Mouse (Mus musculus) cerebellum, adult 2 months (tissue): ENCODE results near the gene Tmem160. TPM values are rescaled to one million over a fixed set of nuclear protein-coding genes. Genes with fewer than 3 reads are reported as not detected.
A peak's percentile ranks its signal among the peaks of the same experiment; 100 is the strongest.

Experiments
- DNase-seq, 2 experiments: peaks; one replicate each; pipeline ENCODE4 v3.0.0; 2021
- H3K27ac ChIP-seq: fragments of 200-500 bp; 2 replicates; pipeline ENCODE4 v1.5.1; 2012; ENCODE audit warnings: low read length, control low read depth, inconsistent platforms; ENCODE audit not compliant: insufficient read depth
- H3K27me3 ChIP-seq: fragments of 200-500 bp; 2 replicates; pipeline ENCODE4 v1.6.1; 2012; ENCODE audit warnings: inconsistent platforms, mild to moderate bottlenecking, low read length, moderate library complexity; ENCODE audit not compliant: control insufficient read depth, insufficient read depth
- H3K4me1 ChIP-seq: fragments of 200-500 bp; 2 replicates; pipeline ENCODE4 v1.6.1; 2011; ENCODE audit warnings: low read length; ENCODE audit not compliant: control insufficient read depth, insufficient read depth
- H3K4me3 ChIP-seq: fragments of 200-500 bp; replicated peaks from 2 replicates; pipeline ENCODE3; 2011; ENCODE audit warnings: mild to moderate bottlenecking, low read depth, low read length, control low read depth; ENCODE audit not compliant: insufficient read depth
- CTCF ChIP-seq: fragments of 200-500 bp; IDR thresholded peaks from 2 replicates; pipeline ENCODE4 v1.5.1; 2011; ENCODE audit warnings: low read depth, mild to moderate bottlenecking, control low read depth, low read length, moderate library complexity, borderline replicate concordance; ENCODE audit not compliant: insufficient read depth
- POLR2A ChIP-seq: fragments of 200-500 bp; IDR thresholded peaks from 2 replicates; pipeline ENCODE4 v1.6.1; 2011; ENCODE audit warnings: low read length, control low read depth, borderline replicate concordance; ENCODE audit not compliant: insufficient read depth
- WGBS: fragments of 180-500 bp; shearing (Covaris S2); methylation state at CpG from one replicate; pipeline ENCODE4 v1.1.7; 2018; 5-methylcytosine and 5-hydroxymethylcytosine counted together
- polyA plus RNA-seq: library from polyadenylated mRNA; depleted of rRNA; stranded (reverse); fragments of >200 nt; gene quantifications from 2 replicates; pipeline ENCODE4 v1.2.3, GENCODE M21; 2012; rRNA removed

The Tmem160 gene
- 89.6 and 98.6 TPM in 2 replicates for polyA plus RNA-seq

DNA sequence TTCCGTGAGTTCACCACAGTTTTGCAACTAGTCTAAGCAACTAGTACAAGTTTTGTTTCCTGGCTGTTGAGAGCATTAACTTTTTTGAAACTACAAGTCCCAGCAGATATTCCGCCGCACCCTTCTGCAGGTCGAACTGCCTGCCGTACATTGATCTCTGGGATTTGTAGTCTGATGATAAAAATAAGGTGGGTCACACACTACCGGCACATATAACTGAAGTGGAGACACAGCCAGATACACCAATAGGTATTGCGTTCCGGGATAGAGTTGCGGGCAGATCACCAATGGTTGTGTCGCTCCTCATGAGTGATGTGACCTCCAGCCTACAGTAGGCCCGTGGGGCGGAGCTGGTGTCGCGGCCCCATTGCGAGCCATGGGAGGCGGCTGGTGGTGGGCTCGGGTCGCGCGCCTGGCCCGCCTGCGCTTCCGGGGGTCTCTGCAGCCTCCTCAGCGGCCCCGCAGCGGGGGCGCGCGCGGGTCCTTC lies at the start of gene Tmem160:
Tmem160 (plus strand) TSS at position 193 of the 487 bp plus-strand sequence.
- Histone ChIP-seq H3K27ac (peak within 1 kb of the TSS; percentile 56), H3K4me3 (peak within 1 kb of the TSS; percentile 89)
- 1% methylated on average over 30 of the region's 30 CpGs for WGBS

DNA sequence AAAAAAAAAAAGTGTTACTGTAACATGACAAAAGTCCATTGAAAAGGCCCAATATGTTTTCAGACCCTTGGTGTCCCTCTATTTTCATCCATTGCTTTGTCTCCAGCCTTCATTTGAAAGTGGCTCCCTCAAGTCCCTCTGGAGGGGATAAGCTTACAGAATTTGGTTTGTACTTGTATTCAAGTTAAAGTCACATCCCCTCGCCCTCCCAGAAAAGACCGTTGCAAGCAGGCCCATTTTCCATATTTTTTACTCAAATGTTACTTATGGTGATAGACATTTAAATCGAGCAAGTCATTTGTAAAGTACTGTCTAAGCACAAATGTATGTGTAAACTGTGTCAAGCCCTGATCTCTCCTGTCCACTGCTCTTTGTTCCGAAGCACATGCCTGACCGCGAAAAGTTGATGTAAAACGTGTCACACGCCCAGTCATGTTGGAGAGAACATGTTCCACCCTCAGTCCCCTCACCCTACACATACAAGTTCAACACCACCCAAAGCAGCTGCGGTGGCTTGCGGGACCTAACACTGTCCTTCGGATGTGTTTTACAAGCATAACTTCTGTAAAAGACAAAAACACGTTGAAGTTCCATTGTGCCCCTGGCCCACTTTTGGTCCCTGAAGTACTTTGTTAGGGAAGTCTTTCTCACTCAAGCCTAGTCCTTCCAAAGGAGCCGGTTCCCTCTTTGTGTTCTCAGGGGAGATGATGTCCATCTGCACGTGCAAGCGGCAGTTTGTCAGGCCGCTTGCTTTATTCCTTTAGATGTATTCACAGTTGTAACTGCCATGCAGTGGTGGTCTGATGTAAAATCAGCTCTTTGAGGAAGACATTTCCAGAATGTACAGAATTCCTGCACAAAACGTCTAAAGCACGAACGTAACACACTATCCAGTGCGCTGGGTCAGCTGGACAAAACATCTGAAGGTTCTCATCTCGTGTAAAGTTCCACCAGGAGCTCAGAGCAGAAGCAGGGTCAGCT lies 49.3 kb upstream of the Tmem160 start:
- WGBS: 15% methylated on average over 21 of the region's 21 CpGs
- no peak for TF ChIP-seq CTCF
- no peak for TF ChIP-seq POLR2A
- Histone ChIP-seq H3K4me1 (peaks cover 31% of the 10 kb centered on the region), H3K27ac (peak overlapping the region; percentile 43; the same call in 1 of the 2 replicates), H3K27me3 (no peaks in the 10 kb centered on the region), H3K4me3 (peak overlapping the region; percentile 89)
- peak in 1 of 2 experiments; percentile 47 for DNase-seq

More for the DNA sequence above, at the start of gene Tmem160:
- DNase-seq: peak; percentile 87 to 95
- TF ChIP-seq CTCF (no peak), POLR2A (0 out of 2 replicates have a peak, but pooled peaks have one; percentile 35)
- H3K27me3 ChIP-seq: no peaks in the 10 kb centered on the region
- H3K4me1 ChIP-seq: peaks cover 3% of the 10 kb centered on the region; the same call in 1 of the 2 replicates

DNA sequence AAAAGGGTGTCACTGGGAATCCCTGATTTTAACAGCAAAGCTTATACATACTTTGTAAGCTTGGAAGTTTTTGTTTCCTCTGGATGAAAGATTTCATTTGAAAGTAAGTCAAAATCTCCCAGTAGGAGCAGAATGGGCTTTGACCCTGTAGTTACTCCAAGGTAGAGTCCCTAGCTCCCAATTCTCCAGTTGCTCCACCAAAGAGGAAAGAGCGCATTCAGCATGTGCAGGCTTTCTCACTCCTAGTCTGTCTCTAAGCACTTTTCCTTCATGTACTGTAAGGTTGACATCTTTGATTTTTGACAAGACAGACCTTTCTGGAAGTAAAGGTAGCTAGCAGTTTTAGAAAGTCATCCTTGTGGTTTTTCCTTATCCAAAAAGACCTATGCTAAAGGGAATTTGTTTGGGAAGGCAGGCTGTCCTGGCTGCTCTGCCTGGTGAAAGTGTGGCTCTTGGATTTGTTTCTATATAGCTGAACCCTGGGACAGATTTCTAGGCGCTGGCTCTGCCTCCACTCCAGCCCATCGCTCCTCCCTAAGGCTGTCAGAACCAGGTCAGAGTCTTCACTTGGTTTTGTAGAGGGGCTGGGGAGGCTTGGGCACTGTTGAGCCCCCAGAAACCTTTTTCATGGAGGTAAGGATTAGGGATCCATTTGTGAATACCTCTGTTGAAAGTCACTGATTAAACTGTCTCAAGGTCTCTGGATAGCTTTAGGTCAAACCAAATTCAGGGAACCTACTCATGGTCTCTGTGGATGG lies 48.1 kb upstream of the Tmem160 start:
- H3K27ac ChIP-seq: peak overlapping the region; percentile 64
- peaks cover 25% of the 10 kb centered on the region for H3K4me1 ChIP-seq
- WGBS: 35% methylated on average over 3 of the region's 3 CpGs
- H3K27me3 ChIP-seq: no peaks in the 10 kb centered on the region
- no peak overlapping the region for H3K4me3 ChIP-seq
- DNase-seq: peak; percentile 32 to 40
- TF ChIP-seq POLR2A (no peak), CTCF (no peak)

DNA sequence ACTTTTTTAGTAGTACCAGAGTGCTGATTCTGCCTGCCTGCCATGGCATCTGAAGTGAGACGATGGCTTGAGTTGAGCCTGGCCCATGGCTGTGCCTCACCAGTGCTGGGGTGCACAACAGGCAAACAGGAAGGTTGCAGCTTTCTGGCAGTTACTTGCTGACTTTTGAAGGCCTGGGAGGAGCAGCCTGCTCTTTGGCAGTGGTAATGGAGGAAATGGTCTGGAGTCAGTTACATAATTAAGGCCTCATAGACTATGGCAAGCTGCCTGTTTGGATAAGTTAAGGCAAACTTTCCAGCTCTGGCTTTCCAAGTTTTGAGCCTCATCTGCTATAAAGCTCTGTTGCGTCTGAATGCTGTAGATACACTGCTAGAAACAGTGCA lies 47.5 kb upstream of the Tmem160 start:
- TF ChIP-seq CTCF (no peak), POLR2A (peak; percentile 20; the same call in 1 of the 2 replicates)
- DNase-seq: peak; percentile 46 to 60
- Histone ChIP-seq H3K27ac (peak overlapping the region; percentile 64), H3K27me3 (no peaks in the 10 kb centered on the region), H3K4me3 (no peak overlapping the region), H3K4me1 (peaks cover 25% of the 10 kb centered on the region)
- 21% methylated on average over 2 of the region's 2 CpGs for WGBS

DNA sequence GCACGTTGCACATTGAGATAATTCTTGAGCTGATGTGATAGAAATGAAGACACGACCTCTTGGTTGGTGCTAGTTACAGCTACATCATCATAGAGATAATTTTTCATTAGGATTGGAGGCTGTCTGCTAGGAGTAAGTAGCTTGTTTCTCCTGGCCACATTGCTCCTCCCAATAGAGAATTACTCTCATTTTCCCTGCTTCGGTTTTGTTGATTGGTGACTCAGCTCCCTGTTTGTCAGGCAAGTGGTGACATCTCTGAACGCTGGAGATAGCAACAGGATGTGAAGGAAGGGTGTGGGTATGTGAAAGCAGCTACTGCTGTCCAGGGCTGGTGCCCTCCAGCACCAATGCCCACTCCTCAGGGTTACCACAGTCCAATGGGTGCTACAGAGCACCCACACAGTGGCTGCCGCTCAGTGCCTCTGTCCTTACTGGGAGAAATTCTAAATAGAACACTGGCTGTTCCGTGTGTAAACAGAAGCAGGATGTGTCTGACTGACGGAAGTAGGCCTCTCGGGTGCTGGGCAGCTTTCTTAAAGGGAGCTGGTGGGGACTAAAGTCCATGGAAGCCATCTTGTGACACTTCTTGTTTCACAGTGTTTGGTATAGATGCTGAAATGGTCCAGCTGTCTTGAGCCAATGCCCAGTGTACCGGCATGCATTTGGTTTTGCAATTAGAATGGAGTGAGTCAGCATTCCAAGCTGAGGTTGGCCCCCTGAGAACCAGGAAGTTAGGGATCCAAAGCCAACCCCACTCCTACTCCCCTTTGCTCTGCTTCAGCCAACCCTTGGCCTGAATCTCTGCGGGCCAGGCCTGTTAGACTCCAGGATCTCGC lies 46.8 kb upstream of the Tmem160 start:
- peaks cover 25% of the 10 kb centered on the region for H3K4me1 ChIP-seq
- no peak overlapping the region for H3K4me3 ChIP-seq
- no peak for TF ChIP-seq POLR2A
- TF ChIP-seq CTCF: no peak
- no peaks in the 10 kb centered on the region for H3K27me3 ChIP-seq
- H3K27ac ChIP-seq: peak overlapping the region; percentile 64
- 31% methylated on average over 11 of the region's 11 CpGs for WGBS
- DNase-seq: peak; percentile 38 to 43

DNA sequence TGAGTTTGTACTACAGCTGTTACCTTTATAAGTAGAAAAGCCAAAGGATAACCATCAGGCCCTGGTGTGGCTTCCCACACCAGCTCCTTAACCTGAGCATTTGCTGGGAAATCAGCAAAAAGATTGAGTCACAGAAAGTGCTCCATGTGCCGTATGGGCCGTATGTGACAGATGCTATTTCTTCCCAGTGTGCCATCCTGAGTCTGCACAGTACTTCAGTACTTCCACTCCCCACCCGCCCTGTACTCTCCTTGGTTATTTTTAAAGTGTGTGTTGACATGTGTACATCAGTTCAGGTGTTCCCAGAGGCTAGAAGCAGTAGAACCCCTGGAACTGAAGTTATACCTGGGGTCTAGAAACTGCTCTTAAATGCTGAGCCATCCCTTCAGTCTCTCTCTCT lies 45.6 kb upstream of the Tmem160 start:
- no peak overlapping the region for H3K4me3 ChIP-seq
- WGBS: 66% methylated on average over 3 of the region's 3 CpGs
- peaks cover 32% of the 10 kb centered on the region for H3K4me1 ChIP-seq
- H3K27ac ChIP-seq: no peak overlapping the region
- TF ChIP-seq CTCF (no peak), POLR2A (no peak)
- H3K27me3 ChIP-seq: no peaks in the 10 kb centered on the region
- no peak for DNase-seq

DNA sequence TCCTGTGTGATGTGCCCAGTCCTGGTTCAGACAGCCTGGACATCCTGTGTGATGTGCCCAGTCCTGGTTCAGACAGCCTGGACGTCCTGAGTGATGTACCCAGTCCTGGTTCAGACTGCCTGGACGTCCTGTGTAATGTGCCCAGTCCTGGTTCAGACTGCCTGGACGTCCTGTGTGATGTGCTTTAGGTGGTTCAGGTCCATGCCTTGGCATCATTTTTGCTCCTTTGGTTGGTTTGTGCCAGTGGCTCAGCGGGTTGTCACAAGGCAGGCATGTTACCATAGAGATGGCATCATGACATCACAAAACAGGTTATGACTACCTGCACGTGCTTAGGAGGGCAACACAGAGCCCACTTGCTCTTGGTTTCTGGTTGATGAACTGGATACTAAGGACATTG lies 41.5 kb upstream of the Tmem160 start:
- WGBS: 44% methylated on average over 5 of the region's 5 CpGs
- no peak for DNase-seq
- TF ChIP-seq POLR2A: no peak
- TF ChIP-seq CTCF: no peak
- Histone ChIP-seq H3K4me1 (peaks cover 21% of the 10 kb centered on the region), H3K27ac (no peak overlapping the region), H3K4me3 (no peak overlapping the region), H3K27me3 (no peaks in the 10 kb centered on the region)
